Mouse (Mus musculus): ENCODE data around the gene Ceacam9.

DNA sequence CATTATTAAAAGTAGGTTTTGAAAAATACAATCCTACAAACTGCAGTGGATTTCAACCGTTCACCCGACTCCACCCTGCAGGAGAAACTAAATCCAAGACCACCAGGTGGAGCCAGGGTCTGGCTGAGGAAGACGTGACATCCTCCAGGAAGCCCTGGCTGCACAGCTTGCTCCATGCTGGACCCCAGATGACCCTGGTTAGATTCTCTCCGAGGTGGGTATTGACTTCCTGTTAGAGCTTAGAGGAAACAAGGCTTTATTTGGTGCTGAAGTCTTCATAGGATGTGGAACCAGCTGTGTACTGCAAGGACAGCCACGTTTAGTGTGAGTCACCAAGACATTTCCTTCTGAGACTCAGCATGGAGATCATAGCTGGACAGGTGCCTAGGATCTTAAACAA is 32.5 kb upstream of the Ceacam9 start:
- TF ChIP-seq CTCF (IDR thresholded peaks at IDR 0.05; ENCODE audit: control insufficient read depth, insufficient read depth, insufficient replicate concordance, low read depth, low read length) (no peak), POLR2A (IDR thresholded peaks at IDR 0.05; ENCODE audit: control insufficient read depth, low read depth, low read length) (no peak)

Measured in testis, adult 2 months (tissue).